Mouse (Mus musculus) midbrain, embryonic 16.5 days (tissue): Measurements from ENCODE around the gene Gpr179. TPM values are rescaled to one million over a fixed set of nuclear protein-coding genes. Genes with fewer than 3 reads are reported as not detected.

Source experiments
- ATAC-seq: fragments of 200-750 bp; cut with Nextera tagmentation; 2 replicates; pipeline ENCODE4 v1.8.0; 2017; ENCODE audit warnings: moderate TSS enrichment
- H3K27ac ChIP-seq: fragments of 300-500 bp; sonication (generic); 2 replicates; pipeline ENCODE4 v1.5.1; 2014; ENCODE audit warnings: mild to moderate bottlenecking, low read length, mixed read lengths
- H3K27me3 ChIP-seq: fragments of 300-500 bp; sonication (generic); 2 replicates; pipeline ENCODE4 v1.6.1; 2014; ENCODE audit warnings: low read depth, low read length, mixed read lengths; ENCODE audit not compliant: control insufficient read depth, insufficient read depth
- H3K36me3 ChIP-seq: fragments of 300-500 bp; sonication (generic); 2 replicates; pipeline ENCODE4 v1.6.1; 2014; ENCODE audit warnings: mild to moderate bottlenecking, low read length, moderate library complexity, mixed read lengths; ENCODE audit not compliant: control insufficient read depth, insufficient read depth
- H3K4me1 ChIP-seq: fragments of 300-500 bp; sonication (generic); 2 replicates; pipeline ENCODE4 v1.6.1; 2014; ENCODE audit warnings: mild to moderate bottlenecking, low read length, mixed read lengths; ENCODE audit not compliant: control insufficient read depth, insufficient read depth
- H3K4me2 ChIP-seq: fragments of 300-500 bp; sonication (generic); 2 replicates; pipeline ENCODE4 v1.6.1; 2014; ENCODE audit warnings: mild to moderate bottlenecking, low read length, mixed read lengths
- H3K4me3 ChIP-seq: fragments of 300-500 bp; sonication (generic); 2 replicates; pipeline ENCODE4 v1.5.1; 2014; ENCODE audit warnings: low read depth, mild to moderate bottlenecking, low read length, moderate library complexity, mixed read lengths
- H3K9ac ChIP-seq: fragments of 300-500 bp; sonication (generic); 2 replicates; pipeline ENCODE4 v1.6.1; 2014; ENCODE audit warnings: low read depth, low read length, mixed read lengths
- H3K9me3 ChIP-seq: fragments of 300-500 bp; sonication (generic); replicated peaks from 2 replicates; pipeline ENCODE4 v1.6.1; 2014; ENCODE audit warnings: mild to moderate bottlenecking, low read length, mixed read lengths; ENCODE audit not compliant: control insufficient read depth, poor library complexity, severe bottlenecking
- WGBS: fragments of 180-500 bp; shearing (Covaris S2); extraction: QIAGEN DNeasy Blood & Tissue Kit; methylation state at CpG from one replicate; pipeline ENCODE4 v1.1.7; 2014; 5-methylcytosine and 5-hydroxymethylcytosine counted together
- polyA plus RNA-seq: library from polyadenylated mRNA; unstranded; fragments of >200 nt; fragmentation: Nextera tagmentation; extraction: Ambion mirVana; gene quantifications from 2 replicates; pipeline ENCODE4 v1.2.1, GENCODE M21; 2015

Gene Gpr179
- polyA plus RNA-seq, 1 experiment from 2014 or later: 0.70 TPM

- H3K4me1 ChIP-seq: no peaks in the 10 kb centered on the region
- no peaks in the 10 kb centered on the region for H3K27me3 ChIP-seq
- no peak overlapping the region for H3K4me2 ChIP-seq
- H3K36me3 ChIP-seq: peaks cover 26% of the 10 kb centered on the region
- H3K4me3 ChIP-seq: no peak overlapping the region
- no peak overlapping the region for H3K27ac ChIP-seq
- H3K9me3 ChIP-seq: no peaks in the 10 kb centered on the region
- WGBS: 92% methylated on average over 2 of the region's 2 CpGs
- ATAC-seq: no peak
- no peak overlapping the region for H3K9ac ChIP-seq
These were observed 31.1 kb upstream of the Gpr179 start for GRCm38 (mm10) chr11:97383017-97383416.

GRCm38 (mm10) chr11:97380036-97380435 lies 28.2 kb upstream of the Gpr179 start:
- 83% methylated on average over 3 of the region's 3 CpGs for WGBS
- Histone ChIP-seq H3K4me1 (no peaks in the 10 kb centered on the region), H3K27me3 (no peaks in the 10 kb centered on the region), H3K27ac (no peak overlapping the region), H3K9ac (no peak overlapping the region), H3K4me3 (no peak overlapping the region), H3K4me2 (no peak overlapping the region), H3K9me3 (no peaks in the 10 kb centered on the region), H3K36me3 (peaks cover 34% of the 10 kb centered on the region)
- ATAC-seq: no peak

GRCm38 (mm10) chr11:97373402-97373801 lies 21.5 kb upstream of the Gpr179 start:
- H3K27ac ChIP-seq: no peak overlapping the region
- ATAC-seq: no peak
- WGBS: 90% methylated on average over 2 of the region's 2 CpGs
- no peak overlapping the region for H3K9ac ChIP-seq
- no peak overlapping the region for H3K4me2 ChIP-seq
- H3K4me3 ChIP-seq: no peak overlapping the region
- peaks cover 23% of the 10 kb centered on the region for H3K36me3 ChIP-seq
- no peaks in the 10 kb centered on the region for H3K9me3 ChIP-seq
- H3K27me3 ChIP-seq: no peaks in the 10 kb centered on the region
- H3K4me1 ChIP-seq: peaks cover 6% of the 10 kb centered on the region; the same call in 1 of the 2 replicates

- Histone ChIP-seq H3K36me3 (peaks cover 15% of the 10 kb centered on the region), H3K4me1 (peaks cover 8% of the 10 kb centered on the region; the same call in 1 of the 2 replicates), H3K4me3 (no peak overlapping the region), H3K27me3 (no peaks in the 10 kb centered on the region), H3K9me3 (no peaks in the 10 kb centered on the region), H3K9ac (no peak overlapping the region), H3K4me2 (no peak overlapping the region), H3K27ac (no peak overlapping the region)
- WGBS: 85% methylated on average over 6 of the region's 6 CpGs
- no peak for ATAC-seq
These were observed 20.4 kb upstream of the Gpr179 start for GRCm38 (mm10) chr11:97372159-97372864.

GRCm38 (mm10) chr11:97370329-97371091 lies 18.6 kb upstream of the Gpr179 start:
- WGBS: 74% methylated on average over 7 of the region's 7 CpGs
- peaks cover 14% of the 10 kb centered on the region for H3K4me1 ChIP-seq
- H3K36me3 ChIP-seq: peaks cover 5% of the 10 kb centered on the region
- no peak overlapping the region for H3K4me2 ChIP-seq
- H3K9me3 ChIP-seq: no peaks in the 10 kb centered on the region
- no peak overlapping the region for H3K27ac ChIP-seq
- no peak overlapping the region for H3K4me3 ChIP-seq
- H3K9ac ChIP-seq: no peak overlapping the region
- no peak for ATAC-seq
- H3K27me3 ChIP-seq: no peaks in the 10 kb centered on the region

DNA sequence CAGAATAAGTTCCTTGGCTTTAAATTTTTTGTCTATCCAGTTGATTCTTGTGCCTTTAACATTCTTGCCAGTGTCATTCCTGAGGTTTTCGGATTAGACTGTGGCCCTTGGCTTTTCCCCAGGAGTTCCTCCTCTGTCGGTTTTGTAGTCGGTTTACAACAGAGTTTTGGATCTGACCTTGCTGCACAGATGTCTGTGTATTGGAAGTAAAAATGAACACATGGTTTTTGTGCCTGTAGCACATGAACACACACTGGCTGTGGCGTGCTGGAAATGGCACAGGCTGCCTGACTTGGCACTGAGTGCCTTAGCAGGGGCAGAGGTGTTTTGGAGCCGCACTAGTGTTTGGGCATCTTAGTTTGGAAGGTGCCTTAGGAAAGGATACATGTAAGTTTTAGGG lies 16.6 kb upstream of the Gpr179 start:
- WGBS: 84% methylated on average over 5 of the region's 5 CpGs
- peaks cover 35% of the 10 kb centered on the region for H3K4me1 ChIP-seq
- ATAC-seq: no peak

DNA sequence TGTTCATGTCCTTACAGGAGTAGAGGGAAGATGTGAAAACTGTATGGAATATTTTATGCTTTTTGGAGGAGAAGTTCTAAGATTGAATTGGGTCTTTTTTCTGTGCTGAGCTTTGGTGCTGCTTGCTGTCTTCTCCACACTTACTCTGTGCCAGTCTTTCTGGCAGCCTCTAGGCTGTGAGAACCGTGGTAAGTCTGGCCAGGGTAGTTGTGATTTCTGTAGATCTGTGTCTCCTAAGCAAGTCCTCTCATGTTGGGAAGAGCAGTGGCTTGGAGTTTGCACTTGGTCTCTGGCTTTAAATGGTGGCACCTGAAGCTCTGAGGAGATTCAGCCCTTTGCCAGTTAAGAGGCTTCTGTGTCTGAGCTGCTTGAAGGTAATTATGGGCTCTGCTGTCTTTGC lies 13.7 kb upstream of the Gpr179 start:
- H3K9me3 ChIP-seq: no peaks in the 10 kb centered on the region
- no peak overlapping the region; the same call in 1 of the 2 replicates for H3K4me3 ChIP-seq
- no peaks in the 10 kb centered on the region for H3K36me3 ChIP-seq
- peak overlapping the region; percentile 21; the same call in 1 of the 2 replicates for H3K9ac ChIP-seq
- ATAC-seq: no peak
- no peaks in the 10 kb centered on the region for H3K27me3 ChIP-seq
- H3K4me1 ChIP-seq: peaks cover 40% of the 10 kb centered on the region
- WGBS: 71% methylated on average over 1 of the region's 1 CpGs
- H3K27ac ChIP-seq: no peak overlapping the region
- H3K4me2 ChIP-seq: peak overlapping the region; percentile 86

More for the DNA sequence above, 16.6 kb upstream of the Gpr179 start:
- Histone ChIP-seq H3K27ac (no peak overlapping the region), H3K4me2 (no peak overlapping the region), H3K4me3 (no peak overlapping the region), H3K27me3 (no peaks in the 10 kb centered on the region), H3K36me3 (no peaks in the 10 kb centered on the region), H3K9me3 (no peaks in the 10 kb centered on the region), H3K9ac (no peak overlapping the region)

DNA sequence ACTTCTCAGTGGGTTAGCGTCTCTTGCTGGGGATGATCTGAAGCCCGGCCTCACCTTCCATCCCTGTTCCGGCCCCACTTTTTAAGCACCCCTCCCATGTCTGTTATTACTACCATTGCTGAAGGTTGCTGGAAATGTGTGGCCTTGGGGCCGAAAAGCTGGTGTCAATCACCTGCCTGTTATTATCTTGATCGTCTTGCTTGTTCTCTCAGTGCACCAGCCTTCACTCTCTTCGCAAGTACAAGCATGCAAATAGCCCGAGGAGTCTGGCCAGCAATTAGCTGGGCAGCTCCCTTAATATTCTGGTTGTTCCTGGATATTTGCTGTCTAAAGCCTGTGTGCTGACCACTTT lies 11.7 kb upstream of the Gpr179 start:
- Histone ChIP-seq H3K27ac (no peak overlapping the region), H3K4me1 (peaks cover 36% of the 10 kb centered on the region), H3K36me3 (no peaks in the 10 kb centered on the region), H3K9me3 (no peaks in the 10 kb centered on the region), H3K4me2 (peak overlapping the region; percentile 86), H3K27me3 (no peaks in the 10 kb centered on the region), H3K4me3 (peak overlapping the region; percentile 71), H3K9ac (peak overlapping the region; percentile 98)
- WGBS: 0% methylated on average over 7 of the region's 7 CpGs
- ATAC-seq: no peak
